ENCODE assay signal across 15 mouse cellular contexts in genomic region chr10:8063458-8064090, GRCm38 (mm10).
DNase-seq lines count a peak whose midpoint lies in the region; ATAC-seq and TF ChIP-seq lines count a peak whose summit lies in the region.
"Had no signal": no experiment of that assay in that cellular context is flagged by ENCODE, and none has a peak within 500 bp of the region (broad histone marks: within the 10 kb centered on the region; RNA-seq: fewer than 3 reads in every experiment).

No protein-coding gene starts in this region.

- no peaks in the 10 kb centered on the region for H3K4me1 ChIP-seq in forebrain, postnatal 0 days (ENCODE audit: insufficient read depth)
- H3K4me1 ChIP-seq: embryonic facial prominence, embryonic 10.5 days; midbrain, embryonic 15.5 days had no signal

- peak; percentile 92 for ATAC-seq in forebrain, postnatal 0 days
- ATAC-seq: midbrain, embryonic 15.5 days had no signal

- no peak for TF ChIP-seq POLR2A in brain, embryonic 14.5 days (IDR thresholded peaks at IDR 0.05; ENCODE audit: borderline replicate concordance, extremely low read depth, insufficient read depth, insufficient read length, poor library complexity, severe bottlenecking)

- no peaks in the 10 kb centered on the region for H3K9me3 ChIP-seq in forebrain, postnatal 0 days (ENCODE audit: low read length)
- H3K9me3 ChIP-seq: embryonic facial prominence, embryonic 10.5 days; liver, embryonic 13.5 days; midbrain, embryonic 15.5 days had no signal

- TF ChIP-seq CTCF in brain, embryonic 14.5 days (IDR thresholded peaks at IDR 0.05; ENCODE audit: borderline replicate concordance, extremely low read depth, insufficient read depth, insufficient read length), result no peak
- TF ChIP-seq CTCF in forebrain, postnatal 0 days (IDR thresholded peaks at IDR 0.05; ENCODE audit: low read depth), result no peak

- no peak overlapping the region for H3K27ac ChIP-seq in forebrain, postnatal 0 days (ENCODE audit: low read depth, low read length)
- H3K27ac ChIP-seq: embryonic facial prominence, embryonic 10.5 days; heart, adult 2 months; liver, embryonic 13.5 days; midbrain, embryonic 15.5 days had no signal

- no peaks in the 10 kb centered on the region for H3K36me3 ChIP-seq in forebrain, postnatal 0 days (ENCODE audit: insufficient read depth)
- H3K36me3 ChIP-seq: embryonic facial prominence, embryonic 10.5 days; liver, embryonic 13.5 days; midbrain, embryonic 15.5 days had no signal

- peak; percentile 5 to 7 for DNase-seq in frontal cortex, adult 2 months (ENCODE audit: extremely low spot score in 1 of 2, low spot score in 1 of 2)
- no peak for DNase-seq in frontal cortex, postnatal 14 days (ENCODE audit: low spot score in 2 of 2)
- DNase-seq in layer of hippocampus, adult 8-10 months (ENCODE audit: low spot score in 2 of 2), result peak; percentile 24 to 38
- DNase-seq in layer of hippocampus, postnatal 36 days, result no peak
- DNase-seq in brain, embryonic 14.5 days (ENCODE audit: low read depth), result peak; percentile 76
- peak; percentile 45 for DNase-seq in forebrain, postnatal 0 days
- DNase-seq in gastrocnemius, adult 8-10 months (ENCODE audit: low spot score in 2 of 2), result no peak
- DNase-seq in urinary bladder, adult 18-20 months (ENCODE audit: low spot score in 2 of 2), result no peak
- DNase-seq: heart, adult 2 months; heart, postnatal 36 days; liver, embryonic 13.5 days; lung, postnatal 36 days; right cerebral cortex, postnatal 25 days had no signal

- no peak overlapping the region for H3K4me2 ChIP-seq in forebrain, postnatal 0 days (ENCODE audit: low read depth)
- H3K4me2 ChIP-seq: liver, embryonic 13.5 days; midbrain, embryonic 15.5 days had no signal

- H3K9ac ChIP-seq in forebrain, postnatal 0 days, result no peak overlapping the region
- H3K9ac ChIP-seq: liver, embryonic 13.5 days; midbrain, embryonic 15.5 days had no signal

- H3K27me3 ChIP-seq in forebrain, postnatal 0 days (ENCODE audit: insufficient read depth, low read length), result no peaks in the 10 kb centered on the region
- H3K27me3 ChIP-seq: liver, embryonic 13.5 days; midbrain, embryonic 15.5 days had no signal

- no peak overlapping the region for H3K4me3 ChIP-seq in forebrain, postnatal 0 days (ENCODE audit: low read depth, low read length)
- H3K4me3 ChIP-seq: embryonic facial prominence, embryonic 10.5 days; heart, adult 2 months; liver, embryonic 13.5 days; midbrain, embryonic 15.5 days had no signal

- WGBS in forebrain, postnatal 0 days, result 38% methylated on average over 5 of the region's 5 CpGs

Comparison
In these comparisons a context has a peak if more than half of its experiments do, and no peak if none do; other contexts are left out.
1. DNase-seq: peak in frontal cortex, adult 2 months (2 of 2), layer of hippocampus, adult 8-10 months (2 of 2), brain, embryonic 14.5 days (single experiment) and forebrain, postnatal 0 days (single experiment); none in frontal cortex, postnatal 14 days (0 of 2), layer of hippocampus, postnatal 36 days (0 of 2), gastrocnemius, adult 8-10 months (0 of 2) and urinary bladder, adult 18-20 months (0 of 2).